7 mouse cellular contexts compared by ENCODE assay signal in the genomic region with DNA sequence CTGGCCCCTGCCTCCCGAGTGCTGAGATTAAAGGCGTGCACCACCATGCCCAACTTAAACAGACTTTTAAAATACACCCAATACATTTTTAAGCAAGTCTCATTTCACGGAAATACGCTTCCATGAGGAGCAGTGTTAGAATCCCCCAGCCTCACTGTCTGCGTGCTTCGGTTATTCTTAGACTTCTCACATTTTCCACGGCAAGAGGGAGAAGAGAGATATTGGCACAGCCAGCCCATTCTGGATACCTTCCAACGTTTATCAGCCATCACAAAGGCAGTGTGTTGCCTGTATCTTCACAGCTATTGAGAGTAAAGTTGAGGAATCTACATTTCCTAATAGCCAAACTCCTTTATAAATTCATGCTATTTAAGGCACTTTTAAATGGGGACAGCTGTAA. TPM values are rescaled to one million over a fixed set of nuclear protein-coding genes. Genes with fewer than 3 reads are reported as not detected.
DNase-seq lines count a peak whose midpoint lies in the region; ATAC-seq and TF ChIP-seq lines count a peak whose summit lies in the region.

No protein-coding gene starts in this region.

- TF ChIP-seq CTCF in layer of hippocampus, adult 2 months (conservative IDR thresholded peaks at IDR 0.05): no peak
- TF ChIP-seq CTCF in brain, embryonic 14.5 days (IDR thresholded peaks at IDR 0.05; ENCODE audit: borderline replicate concordance, extremely low read depth, insufficient read depth, insufficient read length): no peak

- no peaks in the 10 kb centered on the region for H3K9me3 ChIP-seq in forebrain, embryonic 15.5 days
- no peaks in the 10 kb centered on the region for H3K9me3 ChIP-seq in lung, embryonic 16.5 days (ENCODE audit: control insufficient read depth, low read length)

- H3K27me3 ChIP-seq in forebrain, embryonic 15.5 days: no peaks in the 10 kb centered on the region
- H3K27me3 ChIP-seq in lung, embryonic 16.5 days (ENCODE audit: control insufficient read depth, insufficient read depth, low read depth, low read length): no peaks in the 10 kb centered on the region

- H3K27ac ChIP-seq in layer of hippocampus, adult 2 months: peak overlapping the region; percentile 39; the same call in 1 of the 2 replicates
- peak overlapping the region; percentile 34; the same call in 1 of the 2 replicates for H3K27ac ChIP-seq in forebrain, embryonic 15.5 days (replicated peaks)
- H3K27ac ChIP-seq in lung, embryonic 16.5 days (ENCODE audit: low read length): peak overlapping the region; percentile 80

- WGBS in forebrain, embryonic 15.5 days: 30% methylated on average over 8 of the region's 8 CpGs
- WGBS in lung, embryonic 16.5 days: 18% methylated on average over 8 of the region's 8 CpGs

- 0 out of 2 replicates have a peak overlapping the region, but pooled peaks have one; percentile 4 for H3K4me2 ChIP-seq in forebrain, embryonic 15.5 days (replicated peaks)
- peak overlapping the region; percentile 20 for H3K4me2 ChIP-seq in lung, embryonic 16.5 days (ENCODE audit: low read depth, low read length)

- H3K4me1 ChIP-seq in forebrain, embryonic 15.5 days: peaks cover 70% of the 10 kb centered on the region
- peaks cover 56% of the 10 kb centered on the region for H3K4me1 ChIP-seq in lung, embryonic 16.5 days (replicated peaks; ENCODE audit: control insufficient read depth, insufficient read depth, low read length)

- TF ChIP-seq POLR2A in brain, embryonic 14.5 days (IDR thresholded peaks at IDR 0.05; ENCODE audit: borderline replicate concordance, extremely low read depth, insufficient read depth, insufficient read length, poor library complexity, severe bottlenecking): no peak

- 0 out of 2 replicates have a peak overlapping the region, but pooled peaks have one; percentile 2 for H3K4me3 ChIP-seq in layer of hippocampus, adult 2 months
- H3K4me3 ChIP-seq in forebrain, embryonic 15.5 days: no peak overlapping the region
- H3K4me3 ChIP-seq in lung, embryonic 16.5 days (ENCODE audit: low read length): no peak overlapping the region

- H3K9ac ChIP-seq in forebrain, embryonic 15.5 days (replicated peaks): no peak overlapping the region
- peak overlapping the region; percentile 30; the same call in 1 of the 2 replicates for H3K9ac ChIP-seq in lung, embryonic 16.5 days (ENCODE audit: low read length)

- peak; percentile 33; the same call in 1 of the 2 replicates for ATAC-seq in forebrain, embryonic 15.5 days (replicated peaks)
- ATAC-seq in lung, embryonic 16.5 days (ENCODE audit: low read depth): no peak

- peaks cover 6% of the 10 kb centered on the region for H3K36me3 ChIP-seq in forebrain, embryonic 15.5 days
- peaks cover 12% of the 10 kb centered on the region for H3K36me3 ChIP-seq in lung, embryonic 16.5 days (ENCODE audit: control insufficient read depth, insufficient read depth, low read length)

- peak in 1 of 2 experiments; percentile 46 for DNase-seq in layer of hippocampus, adult 2 months (ENCODE audit: low spot score in 2 of 2)
- DNase-seq in layer of hippocampus, postnatal 25 days (ENCODE audit: extremely low spot score in 1 of 2, low spot score in 1 of 2): no peak
- peak; percentile 87 for DNase-seq in brain, embryonic 14.5 days (ENCODE audit: low read depth)
- no peak for DNase-seq in T-cell, adult 2 months (ENCODE audit: low spot score)
- DNase-seq in layer of hippocampus, adult 18-20 months (ENCODE audit: low spot score in 2 of 2): no peak

RNA-seq across cellular contexts. Expression of a gene that starts 7.8 kb away (rescaled TPM):
- total RNA-seq in layer of hippocampus, adult 2 months (2021): 100 to 1,000 TPM; 476 to 506 TPM
- total RNA-seq in layer of hippocampus, postnatal 25 days (2021): 100 to 1,000 TPM; 496 to 507 TPM
- 118 and 129 TPM in 2 replicates for polyA plus RNA-seq in brain, embryonic 14.5 days (2012; rRNA removed)
- polyA plus RNA-seq in forebrain, embryonic 15.5 days (2015; fragmentation: Nextera tagmentation; extraction: Ambion mirVana): 39.7 and 43.7 TPM in 2 replicates
- polyA plus RNA-seq in lung, embryonic 16.5 days (2015; fragmentation: Nextera tagmentation; extraction: Ambion mirVana): 115 and 118 TPM in 2 replicates
- 100 to 1,000 TPM; 518 to 527 TPM for total RNA-seq in layer of hippocampus, adult 18-20 months (2021)
